Mouse (Mus musculus): ENCODE results near the gene Zfp768. TPM values are rescaled to one million over a fixed set of nuclear protein-coding genes. Genes with fewer than 3 reads are reported as not detected.
"Not testable (repeated sequence)": the region's sequence is repeated elsewhere in the genome, so short reads cannot be mapped to it uniquely, and the experiment has no call there.

Gene Zfp768
- polyA plus RNA-seq, 2 experiments = 0.52 to 4.4 TPM

GRCm38 (mm10) chr7:127345092-127345491 is 297 bp downstream of the Zfp768 start:
- peak overlapping the region; percentile 55 for H3K9ac ChIP-seq (replicated peaks)
- H3K9me3 ChIP-seq (ENCODE audit: control insufficient read depth, low read length) = no peaks in the 10 kb centered on the region
- no peaks in the 10 kb centered on the region for H3K27me3 ChIP-seq (ENCODE audit: control insufficient read depth, insufficient read depth, low read length)
- DNase-seq (ENCODE audit: low read depth in 3 of 3, low spot score in 3 of 3) = no peak
- peak overlapping the region; percentile 64 to 67 for H3K4me3 ChIP-seq (ENCODE audit: insufficient read depth in 1 of 2, low read depth in 2 of 2, low read length in 2 of 2)
- ATAC-seq (ENCODE audit: insufficient read depth) = peak; percentile 38
- H3K27ac ChIP-seq = no peak overlapping the region
- H3K36me3 ChIP-seq (replicated peaks; ENCODE audit: control insufficient read depth, insufficient read depth, low read depth) = no peaks in the 10 kb centered on the region
- 1% methylated on average over 42 of the region's 42 CpGs for WGBS (ENCODE audit: insufficient replicate concordance)
- H3K4me1 ChIP-seq (replicated peaks; ENCODE audit: control insufficient read depth in 2 of 2, insufficient read depth in 2 of 2, low read length in 1 of 2) = peaks cover 5 to 7% of the 10 kb centered on the region in 2 experiments; a peak in 3 of 4 replicates
- TF ChIP-seq CTCF (IDR thresholded peaks at IDR 0.05; ENCODE audit: low read depth) = no peak
- no peak for TF ChIP-seq EP300 (IDR thresholded peaks at IDR 0.05; ENCODE audit: low read depth)
- H3K4me2 ChIP-seq (ENCODE audit: low read depth) = peak overlapping the region; percentile 90

GRCm38 (mm10) chr7:127344371-127344770 is 1.0 kb downstream of the Zfp768 start:
- H3K27ac ChIP-seq = no peak overlapping the region
- TF ChIP-seq CTCF (IDR thresholded peaks at IDR 0.05; ENCODE audit: low read depth) (no peak), EP300 (IDR thresholded peaks at IDR 0.05; ENCODE audit: low read depth) (no peak)

DNA sequence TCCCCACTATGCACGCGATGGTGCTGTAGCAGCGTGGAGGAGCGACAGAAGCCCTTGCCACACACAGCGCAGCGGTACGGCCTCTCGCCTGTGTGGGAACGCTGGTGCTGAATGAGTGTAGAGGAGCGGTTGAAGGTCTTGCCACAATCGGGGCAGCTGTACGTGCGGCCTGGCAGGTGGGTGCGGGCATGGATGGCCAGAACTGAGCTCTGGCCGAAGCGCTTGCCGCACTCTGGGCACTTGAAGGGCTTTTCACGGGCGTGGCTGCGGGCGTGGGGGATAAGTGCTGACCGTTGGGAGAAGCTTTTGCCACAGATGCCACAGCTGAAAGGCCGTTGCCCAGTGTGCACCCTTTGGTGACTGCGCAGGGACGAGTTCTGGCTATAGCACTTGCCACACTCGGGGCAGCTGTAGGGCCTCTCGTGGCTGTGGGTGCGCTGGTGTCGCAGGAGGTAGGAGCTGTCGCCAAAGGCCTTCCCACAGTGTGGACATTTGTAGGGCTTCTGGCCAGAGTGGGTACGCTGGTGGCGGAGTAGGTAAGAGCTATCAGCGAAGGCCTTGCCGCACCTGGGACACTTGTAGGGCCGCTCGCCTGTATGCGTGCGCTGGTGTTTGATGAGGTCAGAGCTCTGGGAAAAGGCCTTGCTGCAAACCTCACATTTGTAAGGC is 1.9 kb downstream of the Zfp768 start:
- no peak overlapping the region for H3K9ac ChIP-seq (replicated peaks)
- 87% methylated on average over 38 of the region's 38 CpGs for WGBS (ENCODE audit: insufficient replicate concordance)
- H3K36me3 ChIP-seq (replicated peaks; ENCODE audit: control insufficient read depth, insufficient read depth, low read depth) = no peaks in the 10 kb centered on the region
- no peaks in the 10 kb centered on the region for H3K9me3 ChIP-seq (ENCODE audit: control insufficient read depth, low read length)
- no peak for ATAC-seq (ENCODE audit: insufficient read depth)
- no peak overlapping the region for H3K4me2 ChIP-seq (ENCODE audit: low read depth)
- no peak for DNase-seq (ENCODE audit: low read depth in 3 of 3, low spot score in 3 of 3)
- no peaks in the 10 kb centered on the region for H3K27me3 ChIP-seq (ENCODE audit: control insufficient read depth, insufficient read depth, low read length)
- H3K27ac ChIP-seq = no peak overlapping the region
- TF ChIP-seq CTCF (IDR thresholded peaks at IDR 0.05; ENCODE audit: low read depth) = no peak
- TF ChIP-seq EP300 (IDR thresholded peaks at IDR 0.05; ENCODE audit: low read depth) = no peak
- no peak overlapping the region for H3K4me3 ChIP-seq (ENCODE audit: insufficient read depth in 1 of 2, low read depth in 2 of 2, low read length in 2 of 2)
- peaks cover 5 to 7% of the 10 kb centered on the region in 2 experiments; a peak in 3 of 4 replicates for H3K4me1 ChIP-seq (replicated peaks; ENCODE audit: control insufficient read depth in 2 of 2, insufficient read depth in 2 of 2, low read length in 1 of 2)

More at GRCm38 (mm10) chr7:127344371-127344770, 1.0 kb downstream of the Zfp768 start:
- ATAC-seq (ENCODE audit: insufficient read depth) (no peak), DNase-seq (ENCODE audit: low read depth in 3 of 3, low spot score in 3 of 3) (no peak)
- Histone ChIP-seq H3K36me3 (replicated peaks; ENCODE audit: control insufficient read depth, insufficient read depth, low read depth) (no peaks in the 10 kb centered on the region), H3K4me3 (ENCODE audit: insufficient read depth in 1 of 2, low read depth in 2 of 2, low read length in 2 of 2) (peak overlapping the region in 1 of 2 experiments; percentile 67; a peak in 2 of 4 replicates), H3K9me3 (ENCODE audit: control insufficient read depth, low read length) (no peaks in the 10 kb centered on the region), H3K4me1 (replicated peaks; ENCODE audit: control insufficient read depth in 2 of 2, insufficient read depth in 2 of 2, low read length in 1 of 2) (peaks cover 5 to 7% of the 10 kb centered on the region in 2 experiments; a peak in 3 of 4 replicates), H3K9ac (replicated peaks) (no peak overlapping the region), H3K4me2 (ENCODE audit: low read depth) (peak overlapping the region; percentile 90), H3K27me3 (ENCODE audit: control insufficient read depth, insufficient read depth, low read length) (no peaks in the 10 kb centered on the region)
- WGBS (ENCODE audit: insufficient replicate concordance) = 81% methylated on average over 8 of the region's 8 CpGs

- Histone ChIP-seq H3K9ac (replicated peaks) (no peak overlapping the region), H3K27ac (no peak overlapping the region)
Measured at GRCm38 (mm10) chr7:127342888-127343287, 2.5 kb downstream of the Zfp768 start.

DNA sequence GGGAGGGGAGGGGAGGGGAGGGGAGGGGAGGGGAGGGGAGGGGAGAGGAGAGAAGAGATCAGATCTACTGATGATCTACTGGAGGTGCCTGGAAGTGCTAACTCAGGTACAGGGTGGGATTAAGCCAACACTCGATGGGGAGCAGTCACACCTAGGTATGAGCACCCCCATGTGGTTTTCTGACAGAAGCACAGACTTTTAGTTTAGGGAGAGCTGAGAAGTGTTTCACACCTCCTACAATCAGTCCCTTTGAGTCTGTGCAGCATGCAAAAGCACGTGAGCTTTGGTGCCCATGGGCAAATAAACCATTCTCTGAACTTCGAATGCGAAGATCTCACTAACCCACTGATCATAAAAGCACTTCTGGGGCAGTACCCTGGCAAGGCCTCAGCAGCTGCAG is 3.1 kb downstream of the Zfp768 start:
- Histone ChIP-seq H3K36me3 (replicated peaks; ENCODE audit: control insufficient read depth, insufficient read depth, low read depth) (no peaks in the 10 kb centered on the region), H3K27ac (no peak overlapping the region), H3K4me1 (replicated peaks; ENCODE audit: control insufficient read depth in 2 of 2, insufficient read depth in 2 of 2, low read length in 1 of 2) (peaks cover 5 to 7% of the 10 kb centered on the region in 2 experiments; a peak in 3 of 4 replicates), H3K9me3 (ENCODE audit: control insufficient read depth, low read length) (no peaks in the 10 kb centered on the region), H3K27me3 (ENCODE audit: control insufficient read depth, insufficient read depth, low read length) (no peaks in the 10 kb centered on the region), H3K4me3 (ENCODE audit: insufficient read depth in 1 of 2, low read depth in 2 of 2, low read length in 2 of 2) (no peak overlapping the region), H3K4me2 (ENCODE audit: low read depth) (no peak overlapping the region), H3K9ac (replicated peaks) (no peak overlapping the region)
- DNase-seq (ENCODE audit: low read depth in 3 of 3, low spot score in 3 of 3) (peak in 1 of 3 experiments; percentile 16), ATAC-seq (ENCODE audit: insufficient read depth) (no peak)
- WGBS (ENCODE audit: insufficient replicate concordance) = 49% methylated on average over 4 of the region's 4 CpGs
- TF ChIP-seq EP300 (IDR thresholded peaks at IDR 0.05; ENCODE audit: low read depth) (no peak), CTCF (IDR thresholded peaks at IDR 0.05; ENCODE audit: low read depth) (peak; percentile 32)

More at GRCm38 (mm10) chr7:127342888-127343287, 2.5 kb downstream of the Zfp768 start:
- Histone ChIP-seq H3K4me1 (replicated peaks; ENCODE audit: control insufficient read depth in 2 of 2, insufficient read depth in 2 of 2, low read length in 1 of 2) (peaks cover 5 to 7% of the 10 kb centered on the region in 2 experiments; a peak in 3 of 4 replicates), H3K4me3 (ENCODE audit: insufficient read depth in 1 of 2, low read depth in 2 of 2, low read length in 2 of 2) (no peak overlapping the region), H3K36me3 (replicated peaks; ENCODE audit: control insufficient read depth, insufficient read depth, low read depth) (no peaks in the 10 kb centered on the region), H3K9me3 (ENCODE audit: control insufficient read depth, low read length) (no peaks in the 10 kb centered on the region), H3K4me2 (ENCODE audit: low read depth) (no peak overlapping the region), H3K27me3 (ENCODE audit: control insufficient read depth, insufficient read depth, low read length) (no peaks in the 10 kb centered on the region)
- TF ChIP-seq EP300 (IDR thresholded peaks at IDR 0.05; ENCODE audit: low read depth) = no peak
- no peak for TF ChIP-seq CTCF (IDR thresholded peaks at IDR 0.05; ENCODE audit: low read depth)
- no peak for ATAC-seq (ENCODE audit: insufficient read depth)
- no peak for DNase-seq (ENCODE audit: low read depth in 3 of 3, low spot score in 3 of 3)
- WGBS (ENCODE audit: insufficient replicate concordance) = 84% methylated on average over 7 of the region's 7 CpGs

DNA sequence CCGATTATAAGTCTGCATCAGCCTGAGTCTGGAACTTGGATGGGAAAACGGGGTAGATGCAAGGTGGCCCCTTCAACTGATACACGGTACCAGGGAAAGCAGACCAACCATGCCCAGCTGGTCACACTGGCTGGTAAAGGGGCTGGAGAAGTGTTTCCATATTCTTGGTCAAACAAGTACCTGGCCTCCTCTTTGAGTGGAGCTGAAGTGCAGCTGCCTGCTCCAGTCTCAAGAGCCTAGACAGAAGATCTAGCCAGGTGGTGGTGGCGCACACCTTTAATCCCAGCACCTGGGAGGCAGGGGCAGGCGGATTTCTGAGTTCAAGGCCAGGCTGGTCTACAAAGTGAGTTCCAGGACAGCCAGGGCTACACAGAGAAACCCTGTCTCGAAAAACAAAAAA is 3.5 kb downstream of the Zfp768 start:
- H3K4me2 ChIP-seq (ENCODE audit: low read depth); DNase-seq (ENCODE audit: low read depth in 3 of 3, low spot score in 3 of 3); H3K4me3 ChIP-seq (ENCODE audit: insufficient read depth in 1 of 2, low read depth in 2 of 2, low read length in 2 of 2); H3K4me1 ChIP-seq (replicated peaks; ENCODE audit: control insufficient read depth in 2 of 2, insufficient read depth in 2 of 2, low read length in 1 of 2); H3K27ac ChIP-seq; H3K9ac ChIP-seq (replicated peaks); H3K36me3 ChIP-seq (replicated peaks; ENCODE audit: control insufficient read depth, insufficient read depth, low read depth); H3K9me3 ChIP-seq (ENCODE audit: control insufficient read depth, low read length); H3K27me3 ChIP-seq (ENCODE audit: control insufficient read depth, insufficient read depth, low read length); ATAC-seq (ENCODE audit: insufficient read depth): not testable (repeated sequence)
- WGBS (ENCODE audit: insufficient replicate concordance) = 70% methylated on average over 6 of the region's 6 CpGs

All from liver, embryonic 14.5 days (tissue).